Mouse (Mus musculus) hematopoietic stem cell, adult 5-6 weeks (primary cell): Measurements from ENCODE around the gene Bscl2. TPM values are rescaled to one million over a fixed set of nuclear protein-coding genes. Genes with fewer than 3 reads are reported as not detected.
A peak's percentile ranks its signal among the peaks of the same experiment; 100 is the strongest.
"Not testable (repeated sequence)": the region's sequence is repeated elsewhere in the genome, so short reads cannot be mapped to it uniquely, and the experiment has no call there.

Source experiments
- ATAC-seq, 2 experiments: fragments of 125-278 bp in 1 of 2; replicated peaks in 1 of 2; 2 replicates each; pipeline ENCODE4 v1.8.0; 2016 to 2017; ENCODE audit warnings: inconsistent platforms in 2 of 2, mild to moderate bottlenecking in 2 of 2, moderate number of reproducible peaks in 2 of 2, low read depth in 1 of 2, moderate TSS enrichment in 1 of 2; ENCODE audit not compliant: low FRiP score in 2 of 2, poor library complexity in 2 of 2, severe bottlenecking in 2 of 2, insufficient read depth in 1 of 2, low TSS enrichment in 1 of 2
- total RNA-seq: library from RNA; stranded (forward); fragments of 172-1452, 232-1000 nt; gene quantifications from 2 replicates; pipeline ENCODE4 v1.2.3, GENCODE M21; 2017

Gene Bscl2
- total RNA-seq, 1 experiment from 2014 or later: 49.6 TPM

GRCm38 (mm10) chr19:8852236-8852928 is 15.1 kb downstream of the Bscl2 start:
- ATAC-seq: no peak

- no peak for ATAC-seq
These were observed 15.8 kb downstream of the Bscl2 start for GRCm38 (mm10) chr19:8853117-8853516.

- ATAC-seq: peak; percentile 53 to 56; a peak in 2 of 4 replicates
These were observed 20.4 kb downstream of the Bscl2 start for GRCm38 (mm10) chr19:8857689-8858088.

- no peak for ATAC-seq
These were observed 21.8 kb downstream of the Bscl2 start for GRCm38 (mm10) chr19:8859018-8859417.

- ATAC-seq: no peak
These were observed 27.0 kb downstream of the Bscl2 start for GRCm38 (mm10) chr19:8864265-8864664.

GRCm38 (mm10) chr19:8870381-8870780 is 33.1 kb downstream of the Bscl2 start:
- ATAC-seq: not testable (repeated sequence)

- no peak for ATAC-seq
These were observed 33.6 kb downstream of the Bscl2 start for GRCm38 (mm10) chr19:8870838-8871237.

- ATAC-seq: peak; percentile 98 to 100
These were observed 34.3 kb downstream of the Bscl2 start, which contains the start of gene Ubxn1 for GRCm38 (mm10) chr19:8871267-8872186. Gene Ubxn1, plus strand, starts transcription at chr19:8871496.

GRCm38 (mm10) chr19:8872266-8872840 is 35.1 kb downstream of the Bscl2 start:
- ATAC-seq: no peak

- ATAC-seq: no peak
These were observed 37.8 kb downstream of the Bscl2 start for GRCm38 (mm10) chr19:8875031-8875430.

GRCm38 (mm10) chr19:8880311-8881033 is 43.2 kb downstream of the Bscl2 start, which contains the start of gene Uqcc3:
Gene Uqcc3, minus strand, starts transcription at chr19:8880923.
- peak; percentile 99 for ATAC-seq

- peak; percentile 19 to 28; a peak in 1 of 4 replicates for ATAC-seq
These were observed 43.7 kb downstream of the Bscl2 start for GRCm38 (mm10) chr19:8881034-8881392.

GRCm38 (mm10) chr19:8883616-8884015 is 46.3 kb downstream of the Bscl2 start, which contains the start of the genes Lbhd1 and Gm49403:
Gene Lbhd1, plus strand, starts transcription at chr19:8883732.
Gene Gm49403, plus strand, starts transcription at chr19:8883930.
- no peak for ATAC-seq

- no peak for ATAC-seq
These were observed 49.8 kb downstream of the Bscl2 start for GRCm38 (mm10) chr19:8886916-8887584.

- no peak for ATAC-seq
These were observed 50.6 kb downstream of the Bscl2 start for GRCm38 (mm10) chr19:8887585-8888463.
